Mouse (Mus musculus): ENCODE measurements around the gene 4632433K11Rik.
"Not testable (repeated sequence)": the region's sequence is repeated elsewhere in the genome, so short reads cannot be mapped to it uniquely, and the experiment has no call there.

The 4632433K11Rik gene

DNA sequence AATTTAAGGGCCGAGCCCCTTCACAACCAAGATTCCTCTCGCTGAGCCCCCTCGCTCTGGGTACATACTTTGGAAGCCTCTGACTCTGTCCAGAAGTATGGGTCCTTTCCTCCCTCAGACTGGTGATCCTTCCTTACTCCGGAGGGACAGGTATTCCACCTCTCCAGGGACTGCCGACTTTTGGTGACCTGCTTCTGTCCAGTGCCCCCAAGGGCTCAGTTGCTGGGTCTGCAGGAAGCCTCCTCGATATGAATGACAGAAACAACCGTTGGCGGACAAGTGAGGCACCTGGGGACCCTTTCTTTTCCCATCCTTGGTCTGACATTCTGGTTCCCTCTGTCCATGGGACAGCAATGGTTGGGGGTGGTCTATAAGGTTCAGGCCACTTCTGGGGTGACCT, 23.5 kb downstream of the 4632433K11Rik start:
- DNase-seq = no peak

DNA sequence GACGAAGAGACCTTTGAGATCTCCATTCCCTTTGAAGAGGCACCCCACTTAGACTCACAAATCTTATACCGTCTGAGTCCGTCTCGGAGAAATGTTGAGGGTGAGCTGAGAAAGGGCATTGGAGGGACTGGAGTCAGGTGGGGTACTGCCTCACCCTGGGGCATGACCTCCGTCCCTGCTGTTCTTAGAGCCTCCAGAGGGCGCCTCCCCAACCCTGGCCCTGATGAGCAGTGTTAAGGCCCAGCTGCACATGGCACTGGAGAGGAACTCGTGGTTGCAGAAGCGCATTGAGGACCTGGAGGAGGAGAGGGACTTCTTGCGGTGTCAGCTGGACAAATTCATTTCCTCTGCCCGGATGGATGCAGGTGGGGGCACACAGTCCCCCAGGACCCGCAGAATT, 23.9 kb downstream of the 4632433K11Rik start:
- peak in 1 of 2 experiments; percentile 12 for DNase-seq

DNA sequence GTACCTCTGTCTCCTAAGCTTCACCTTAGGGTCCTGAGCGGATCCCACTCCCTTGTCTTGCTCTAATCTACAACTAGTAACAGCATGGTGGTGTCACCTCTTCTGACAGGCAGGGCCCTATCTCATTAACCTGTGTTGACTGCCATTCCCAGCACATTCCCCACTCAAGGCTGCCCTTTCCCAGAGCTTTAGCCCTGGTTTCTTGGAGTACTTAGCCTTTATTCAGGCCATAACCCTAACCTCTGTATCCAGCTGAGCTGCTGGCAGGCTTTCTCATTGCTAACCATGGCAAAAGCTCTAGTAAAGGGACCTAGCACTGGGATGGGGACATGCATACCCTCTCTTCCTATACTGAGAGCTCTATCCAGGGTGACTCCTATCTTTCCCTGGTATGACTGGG, 24.7 kb downstream of the 4632433K11Rik start:
- no peak for DNase-seq

DNA sequence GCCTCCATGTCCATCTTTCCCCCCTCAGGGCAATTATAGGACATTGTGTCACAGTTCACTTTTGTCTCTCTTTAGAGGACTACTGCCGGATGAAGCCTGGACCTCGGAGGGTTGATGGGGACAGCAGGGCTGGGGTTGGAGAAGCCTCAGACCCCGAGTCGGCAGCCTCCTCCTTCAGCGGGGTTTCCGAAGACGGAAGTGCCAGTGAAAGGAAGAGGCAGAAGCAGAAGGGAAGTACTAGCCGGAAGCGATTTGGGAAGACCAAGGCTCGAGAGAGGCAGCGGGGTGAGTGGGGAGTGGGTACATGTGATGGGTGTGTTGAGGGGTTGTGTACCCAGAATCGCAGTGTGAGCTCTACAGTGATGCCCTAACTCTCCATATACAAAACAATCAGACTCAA, 25.5 kb downstream of the 4632433K11Rik start:
- DNase-seq = no peak

DNA sequence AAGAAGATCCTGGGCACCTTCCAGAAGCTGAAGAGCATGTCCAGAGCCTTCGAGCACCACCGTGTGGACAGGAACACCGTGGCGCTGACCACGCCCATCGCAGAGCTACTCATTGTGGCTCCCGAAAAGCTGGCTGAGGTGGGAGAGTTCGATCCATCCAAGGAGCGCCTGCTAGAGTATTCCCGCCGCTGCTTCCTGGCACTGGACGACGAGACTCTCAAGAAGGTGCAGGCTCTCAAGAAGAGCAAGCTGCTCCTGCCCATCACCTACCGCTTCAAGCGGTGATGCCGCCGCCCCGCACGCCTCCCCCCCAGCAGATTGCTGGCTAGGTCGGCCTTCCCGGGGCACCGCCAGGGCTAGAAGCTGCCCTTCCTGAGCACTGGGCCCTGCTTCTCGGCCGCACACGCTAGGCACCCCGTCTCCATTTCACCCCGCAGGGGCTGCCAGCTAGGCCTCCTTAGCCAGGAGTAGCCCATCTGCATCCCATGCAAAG, 26.4 kb downstream of the 4632433K11Rik start:
- peak; percentile 90 to 91 for DNase-seq

DNA sequence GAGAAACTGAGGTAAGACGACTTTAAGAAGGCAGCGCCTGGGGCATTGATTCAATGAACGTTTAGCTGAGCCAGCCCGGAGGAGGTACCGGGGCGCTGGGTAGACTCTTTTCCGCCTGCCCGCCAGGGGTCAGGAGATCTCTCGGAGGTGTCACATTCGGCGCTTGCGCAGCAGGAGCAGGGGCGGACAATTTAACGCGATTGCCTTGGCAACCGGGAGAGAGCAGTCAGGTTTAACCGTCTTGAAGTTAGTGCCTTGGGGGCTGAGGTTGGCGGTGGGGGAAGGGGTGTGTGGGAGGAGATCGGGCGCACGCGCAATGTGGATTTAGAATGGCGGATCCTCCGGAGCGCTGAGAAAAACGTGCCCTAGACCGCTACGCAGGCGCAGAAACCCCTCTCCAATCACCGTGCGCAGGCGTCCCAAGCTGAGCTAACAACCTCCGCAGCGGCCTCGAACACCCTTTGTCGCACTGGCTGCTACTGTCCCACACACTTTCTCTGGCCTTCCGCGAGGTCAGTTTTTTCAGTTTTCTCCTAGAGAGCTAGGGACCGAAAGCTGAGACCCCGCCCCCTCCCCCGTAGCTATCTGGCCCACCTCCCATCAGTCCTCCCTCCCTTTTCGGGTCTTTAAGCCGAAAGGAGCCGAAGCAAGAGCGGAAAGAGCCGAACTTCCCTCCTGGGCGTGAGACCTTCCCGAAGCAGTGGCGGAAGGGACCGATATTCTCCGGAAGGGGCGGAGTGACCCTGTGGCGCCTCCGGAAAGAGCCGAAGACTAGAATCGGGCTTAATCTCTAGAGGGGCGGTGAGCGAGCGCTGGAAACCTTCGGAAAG, 27.2 kb downstream of the 4632433K11Rik start:
- peak; percentile 98 to 100 for DNase-seq

DNA sequence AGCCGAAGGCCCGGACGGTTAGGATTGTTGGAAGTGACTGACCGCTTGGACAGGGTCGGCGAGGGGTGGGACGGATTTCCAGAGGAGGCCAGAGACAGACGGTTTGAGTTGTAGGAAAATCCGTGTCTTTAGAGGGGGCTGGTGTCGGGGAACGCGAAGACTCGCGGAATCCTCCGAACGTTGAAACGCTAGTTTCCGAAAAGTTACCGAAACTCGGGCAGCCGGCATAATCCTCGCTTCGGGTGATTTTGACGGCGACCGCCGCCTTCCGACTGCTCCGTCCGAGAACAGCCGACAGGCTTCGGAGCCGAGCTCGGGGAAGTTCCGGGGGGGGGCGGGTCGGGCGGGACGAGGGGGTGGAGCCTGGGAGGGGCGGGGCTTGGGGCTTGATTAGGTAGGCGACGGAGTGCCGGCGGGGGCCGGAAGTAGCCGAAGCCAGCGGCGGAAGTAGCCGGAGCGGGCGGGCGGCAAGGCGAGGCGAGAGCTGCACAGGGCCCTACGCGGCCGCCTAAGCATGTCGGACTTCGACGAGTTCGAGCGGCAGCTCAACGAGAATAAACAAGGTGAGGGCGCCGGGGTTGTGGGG, 27.9 kb downstream of the 4632433K11Rik start, which contains the start of gene U2af2:
Gene U2af2, plus strand, starts transcription at position 370 of the 586 bp plus-strand sequence.
- peak; percentile 97 for DNase-seq

DNA sequence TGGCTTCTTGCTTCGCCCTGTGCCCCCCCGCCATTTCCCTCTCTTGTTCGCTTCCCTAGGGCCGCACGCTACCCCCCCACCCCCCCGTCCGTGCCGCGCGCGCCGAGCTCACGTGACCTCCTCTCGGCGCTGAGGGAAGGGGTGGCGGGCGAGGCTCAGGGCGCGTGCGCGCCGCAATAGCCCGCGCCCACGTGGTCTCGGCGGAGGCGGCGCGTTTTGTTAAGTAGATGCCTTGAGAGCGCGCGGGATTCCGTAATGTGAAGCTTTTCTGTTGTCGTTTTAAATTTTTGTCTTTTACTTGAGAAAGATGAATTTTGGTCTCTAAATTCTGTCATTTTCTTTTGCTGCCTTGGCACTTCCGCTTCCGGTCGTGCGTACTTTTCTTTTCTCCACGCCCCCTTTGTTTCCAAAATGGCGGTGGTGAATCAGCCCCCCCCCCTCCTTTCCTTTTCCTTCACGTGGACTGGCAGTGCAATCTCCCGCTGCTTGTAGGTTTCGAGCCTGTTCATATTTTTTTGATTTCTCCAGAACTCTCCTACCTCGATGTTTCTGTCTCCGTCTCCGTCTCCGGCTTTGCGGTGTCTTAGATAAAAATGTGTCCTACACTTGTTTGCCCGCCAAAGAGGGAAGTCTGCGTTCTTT, 28.6 kb downstream of the 4632433K11Rik start:
- peak; percentile 81 to 84 for DNase-seq

DNA sequence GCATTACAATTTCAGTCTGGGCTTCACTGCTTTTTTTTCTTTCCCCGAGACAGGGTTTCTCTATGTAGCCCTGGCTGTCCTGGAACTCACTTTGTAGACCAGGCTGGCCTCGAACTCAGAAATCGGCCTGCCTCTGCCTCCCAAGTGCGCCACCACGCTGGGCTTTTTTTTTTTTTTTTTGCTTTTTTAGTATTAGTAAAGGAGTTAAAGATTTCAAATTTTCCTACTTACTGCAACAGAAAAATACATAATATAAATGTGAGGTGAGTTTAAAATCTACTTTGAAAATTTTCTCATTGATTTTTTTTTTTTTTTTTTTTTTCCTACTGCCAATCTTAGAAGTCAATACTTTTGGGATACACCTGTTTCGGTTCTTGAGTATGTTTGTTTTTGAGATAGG, 31.0 kb downstream of the 4632433K11Rik start:
- DNase-seq = no peak

DNA sequence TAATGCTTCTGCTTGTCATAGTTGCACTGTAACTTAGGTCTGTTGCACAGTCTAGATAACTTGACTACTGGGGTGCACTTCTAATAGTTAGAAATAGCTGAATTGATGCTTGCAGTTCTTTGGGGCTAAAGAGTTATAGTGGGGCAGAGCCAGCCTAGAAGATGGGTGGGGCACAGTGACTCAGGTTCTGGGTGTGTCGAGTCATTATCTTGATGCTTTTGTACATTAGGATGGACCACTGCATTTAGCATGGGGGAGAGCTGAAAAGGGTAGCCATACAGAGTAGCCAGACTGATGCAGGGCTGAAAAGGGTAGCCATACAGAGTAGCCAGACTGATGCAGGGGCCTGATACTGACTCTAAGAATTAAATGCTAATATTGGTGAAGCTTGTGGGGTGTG, 39.7 kb downstream of the 4632433K11Rik start:
- DNase-seq = no peak

DNA sequence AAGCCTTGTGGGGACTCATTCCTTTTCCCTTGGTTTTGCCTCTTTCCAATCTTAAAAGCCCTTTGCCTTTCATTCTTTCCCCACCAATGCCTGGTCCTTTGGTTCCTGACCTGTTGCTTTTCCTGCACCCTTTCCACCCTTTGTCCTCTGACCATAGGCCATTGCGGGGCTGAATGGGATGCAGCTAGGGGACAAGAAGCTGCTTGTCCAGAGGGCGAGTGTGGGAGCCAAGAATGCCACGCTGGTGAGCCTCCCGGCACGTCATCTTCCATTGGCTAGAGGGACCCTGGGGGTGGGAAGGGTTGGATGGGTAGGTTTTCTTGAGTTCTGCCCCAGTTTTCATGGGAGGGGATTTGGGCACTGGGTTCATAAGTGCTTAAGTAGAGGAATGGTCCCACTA, 41.1 kb downstream of the 4632433K11Rik start:
- DNase-seq = peak in 1 of 2 experiments; percentile 67

DNA sequence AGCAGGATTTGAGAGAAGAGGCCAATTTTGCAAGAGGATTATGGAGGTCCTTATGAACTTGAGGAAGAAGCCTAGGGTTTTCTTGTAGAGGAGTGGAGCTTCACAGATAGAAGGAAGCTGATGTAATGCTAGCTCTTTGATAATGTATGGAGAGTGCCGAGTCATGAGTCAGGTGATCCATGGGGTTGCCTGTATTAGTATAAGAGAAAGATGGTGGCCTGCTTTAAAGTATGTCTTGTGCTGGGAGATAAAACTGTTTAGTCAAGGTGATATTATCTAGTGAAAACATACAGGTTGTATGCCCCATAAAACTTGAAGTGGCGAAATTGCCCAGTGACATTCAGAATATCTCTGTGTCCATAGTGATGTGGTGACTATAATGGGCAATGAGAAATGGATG, 43.0 kb downstream of the 4632433K11Rik start:
- no peak for DNase-seq

DNA sequence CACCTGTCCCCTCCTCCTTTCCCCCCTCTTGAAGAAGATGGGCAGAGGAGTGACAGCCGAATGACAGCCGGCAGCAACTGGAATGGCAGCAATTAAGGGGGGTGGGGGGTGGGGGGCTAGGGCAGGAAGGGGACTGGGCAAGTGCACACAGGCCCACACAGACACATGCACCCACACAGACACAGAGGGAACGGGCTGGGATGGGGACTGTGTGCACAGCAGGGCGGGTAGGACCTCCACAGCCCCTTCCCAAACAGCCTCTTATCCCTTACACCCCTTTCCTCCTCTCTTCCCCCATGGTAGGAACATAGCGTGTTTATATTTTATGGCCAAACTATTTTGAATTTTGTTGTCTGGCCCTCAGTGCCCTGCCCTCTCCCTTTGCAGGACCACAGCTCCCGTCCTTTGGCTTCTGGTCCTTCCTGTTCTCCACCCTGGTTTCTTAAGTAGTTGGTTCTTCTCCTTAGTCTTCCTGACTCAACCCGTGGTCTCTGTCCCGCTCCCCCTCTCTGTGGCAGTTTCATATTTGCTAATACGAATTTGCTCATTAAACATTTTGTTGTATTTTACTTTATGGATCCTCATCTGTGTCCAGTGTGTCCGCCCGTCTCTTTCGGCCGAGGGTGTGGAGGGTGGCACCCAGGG, 45.6 kb downstream of the 4632433K11Rik start:
- not testable (repeated sequence) for DNase-seq

DNA sequence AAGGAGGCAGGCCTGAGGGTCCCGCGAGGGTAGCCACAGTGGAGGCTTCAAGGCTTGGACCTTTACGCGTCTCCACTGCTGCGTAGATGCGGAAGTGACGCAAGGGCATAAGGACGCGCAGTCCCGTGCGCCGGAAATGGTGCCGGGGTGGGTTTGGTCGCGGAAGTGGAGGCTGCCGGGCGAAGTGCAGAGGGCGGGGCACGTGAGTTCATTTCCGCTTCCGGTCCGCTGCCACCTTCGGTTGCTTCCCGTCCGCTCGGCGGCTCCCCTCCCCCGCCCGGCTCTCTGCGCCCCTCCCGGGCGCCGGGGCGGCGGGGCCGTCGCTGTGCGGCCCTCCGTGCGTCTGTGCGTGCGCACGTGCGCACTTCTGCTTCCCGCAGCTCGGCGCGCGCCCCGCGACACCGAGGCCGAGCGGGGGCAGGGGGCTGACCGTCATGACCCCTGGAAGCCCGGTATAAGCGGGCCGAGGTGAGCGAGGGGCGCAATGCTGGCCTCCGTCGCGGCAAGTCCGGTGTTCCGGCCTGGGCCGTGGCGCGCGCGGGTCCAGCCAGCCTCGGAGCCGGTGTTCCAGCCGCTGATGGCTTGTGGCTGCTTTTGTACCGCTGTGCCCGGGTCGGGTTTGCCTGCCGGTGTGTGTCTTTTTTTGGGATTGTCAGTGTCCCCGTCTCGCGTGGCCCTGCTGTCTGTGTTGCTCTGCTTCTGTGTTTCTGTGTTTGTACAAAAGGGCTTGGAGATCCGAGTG, 46.3 kb downstream of the 4632433K11Rik start, which contains the start of gene Epn1:
Gene Epn1, plus strand, starts transcription at position 226 of the 742 bp plus-strand sequence.
- DNase-seq = peak; percentile 97 to 99

DNA sequence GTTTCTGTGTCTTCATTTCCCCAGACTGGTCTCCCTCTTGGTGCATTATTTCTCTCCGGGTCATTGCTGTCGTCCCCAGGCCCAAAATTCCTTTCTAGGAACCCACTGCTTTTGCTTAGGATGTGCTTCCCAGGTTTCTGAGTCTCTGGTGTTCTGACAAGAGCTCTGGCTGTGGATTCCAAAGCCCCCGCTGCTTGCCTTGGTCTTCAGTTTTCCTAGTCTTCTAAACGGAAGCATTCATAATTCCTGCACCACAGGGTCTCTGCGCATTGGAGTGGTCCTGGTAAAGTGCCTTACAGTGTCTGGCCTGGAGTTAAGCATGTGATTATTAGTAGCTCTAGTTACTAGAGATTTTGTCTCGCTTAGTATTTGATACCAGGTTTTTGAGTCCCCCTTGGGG, 46.9 kb downstream of the 4632433K11Rik start:
- DNase-seq = no peak

DNA sequence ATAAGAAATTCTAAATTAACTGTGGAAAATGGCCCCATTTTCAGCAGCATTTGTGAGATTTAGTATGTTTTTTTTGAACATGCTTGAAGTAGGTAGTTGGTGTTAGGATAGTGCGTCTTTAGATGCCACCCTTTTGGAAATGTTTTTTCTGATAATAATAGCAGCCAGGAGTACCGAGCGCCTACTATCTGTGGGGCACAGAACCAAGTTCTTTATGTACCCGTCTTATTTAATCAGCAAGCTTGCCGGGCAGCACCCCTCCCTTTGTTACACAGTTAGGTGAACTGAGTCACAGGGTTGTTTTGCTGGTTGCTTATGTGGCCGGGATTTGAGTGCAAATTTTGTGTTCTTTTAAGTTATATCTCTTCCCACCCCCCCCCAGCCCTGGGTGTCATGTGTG, 47.3 kb downstream of the 4632433K11Rik start:
- no peak for DNase-seq

DNA sequence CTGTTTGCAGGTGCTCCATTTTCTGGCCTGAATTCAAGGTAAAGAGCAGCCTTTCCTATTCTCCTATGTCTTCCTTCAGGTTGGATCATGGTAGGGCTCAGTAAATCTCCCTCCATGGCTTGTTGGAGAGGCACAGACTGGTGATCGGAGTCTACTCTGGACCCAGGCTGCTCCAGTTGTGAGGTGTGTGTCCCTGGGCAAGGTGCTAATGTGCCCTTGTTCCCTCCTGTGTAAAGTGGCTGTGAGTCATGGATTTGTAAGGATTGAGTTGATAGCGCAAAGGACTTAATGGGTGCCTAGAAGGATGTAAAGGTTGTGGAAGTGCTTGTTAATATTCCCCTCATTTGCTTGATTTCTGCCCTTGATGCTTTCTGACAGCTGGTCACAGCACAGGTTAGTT, 48.0 kb downstream of the 4632433K11Rik start:
- no peak for DNase-seq

DNA sequence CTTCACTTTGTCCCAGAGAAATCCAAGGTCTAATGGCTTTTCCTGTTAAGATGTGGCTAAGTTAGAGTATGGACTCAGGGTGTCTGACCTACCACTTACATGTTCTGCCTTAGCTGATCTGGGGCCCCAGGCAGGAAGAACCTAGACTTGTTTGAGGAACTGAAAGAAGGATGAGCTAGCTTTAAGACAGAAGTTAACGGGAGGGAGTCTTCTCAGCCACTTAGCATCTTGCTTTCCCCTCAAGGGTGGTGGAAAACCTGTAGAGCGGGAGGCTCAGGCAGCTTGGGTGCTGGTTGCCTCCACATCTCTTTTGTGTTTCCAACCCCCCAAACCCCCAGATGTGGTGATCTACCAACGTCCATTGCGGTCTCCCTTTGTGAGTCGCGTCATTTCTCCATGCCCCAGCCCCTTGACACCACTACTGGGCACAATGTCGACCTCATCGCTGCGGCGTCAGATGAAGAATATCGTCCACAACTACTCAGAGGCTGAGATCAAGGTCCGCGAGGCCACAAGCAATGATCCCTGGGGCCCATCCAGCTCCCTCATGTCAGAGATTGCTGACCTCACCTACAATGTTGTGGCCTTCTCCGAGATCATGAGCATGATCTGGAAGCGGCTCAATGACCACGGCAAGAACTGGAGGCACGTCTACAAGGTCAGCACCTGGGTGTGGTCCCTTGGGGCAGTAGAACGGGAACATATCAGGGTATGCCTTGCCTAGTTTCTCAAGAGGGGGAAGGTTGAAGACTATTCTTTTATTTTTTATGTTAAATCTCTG, 49.6 kb downstream of the 4632433K11Rik start:
- peak; percentile 59 to 80 for DNase-seq
